Mouse (Mus musculus): Measurements from ENCODE around the gene Kbtbd7.
"Not testable (repeated sequence)": the region's sequence is repeated elsewhere in the genome, so short reads cannot be mapped to it uniquely, and the experiment has no call there.

Kbtbd7 gene

DNA sequence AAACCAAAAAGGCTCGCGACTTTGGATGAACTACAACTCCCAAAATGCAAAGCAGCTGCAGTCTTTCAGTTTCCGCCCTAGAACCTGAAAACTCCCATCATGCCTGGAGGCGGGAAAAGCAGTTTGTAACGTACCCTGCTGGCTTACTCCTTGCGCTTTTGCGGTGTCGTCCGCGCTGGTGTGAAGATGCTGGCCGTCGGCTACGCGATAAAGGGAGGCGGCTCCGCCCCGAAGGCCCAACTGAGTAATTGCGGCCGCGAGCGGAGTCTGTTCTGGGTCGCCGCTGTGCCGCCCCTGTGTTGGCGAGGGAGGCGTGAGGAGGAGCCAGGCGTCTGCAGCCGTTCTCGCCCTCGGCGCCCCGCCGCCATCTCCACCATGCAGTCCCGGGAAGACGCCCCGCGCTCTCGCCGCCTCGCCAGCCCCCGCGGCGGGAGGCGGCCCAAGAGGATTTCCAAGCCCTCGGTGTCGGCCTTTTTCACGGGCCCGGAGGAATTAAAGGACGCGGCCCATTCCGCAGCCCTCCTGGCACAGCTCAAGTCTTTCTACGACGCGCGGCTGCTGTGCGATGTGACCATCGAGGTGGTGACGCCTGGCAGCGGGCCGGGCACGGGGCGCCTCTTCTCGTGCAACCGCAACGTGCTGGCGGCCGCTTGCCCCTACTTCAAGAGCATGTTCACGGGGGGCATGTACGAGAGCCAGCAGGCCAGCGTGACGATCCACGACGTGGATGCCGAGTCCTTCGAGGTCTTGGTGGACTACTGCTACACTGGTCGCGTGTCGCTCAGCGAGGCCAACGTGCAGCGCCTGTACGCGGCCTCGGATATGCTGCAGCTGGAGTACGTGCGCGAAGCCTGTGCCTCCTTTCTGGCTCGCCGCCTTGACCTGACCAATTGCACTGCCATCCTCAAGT is 25.6 kb downstream of the Kbtbd7 start, which contains the start of gene Kbtbd6:
Kbtbd6 (plus strand) TSS at position 155 of the 910 bp plus-strand sequence.
- peak; percentile 77 for DNase-seq (ENCODE audit: low read depth)

DNA sequence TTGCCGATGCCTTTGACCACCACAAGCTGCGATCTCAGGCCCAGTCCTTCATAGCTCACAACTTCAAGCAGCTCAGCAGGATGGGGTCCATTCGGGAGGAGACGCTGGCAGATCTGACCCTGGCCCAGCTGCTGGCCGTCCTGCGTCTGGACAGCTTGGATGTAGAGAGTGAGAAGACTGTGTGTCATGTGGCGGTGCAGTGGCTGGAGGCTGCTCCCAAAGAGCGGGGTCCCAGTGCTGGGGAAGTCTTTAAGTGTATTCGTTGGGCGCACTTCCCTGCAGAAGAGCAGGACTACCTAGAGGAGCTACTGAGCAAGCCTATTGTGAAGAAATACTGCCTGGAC is 26.3 kb downstream of the Kbtbd7 start:
- DNase-seq (ENCODE audit: low read depth) = not testable (repeated sequence)

DNA sequence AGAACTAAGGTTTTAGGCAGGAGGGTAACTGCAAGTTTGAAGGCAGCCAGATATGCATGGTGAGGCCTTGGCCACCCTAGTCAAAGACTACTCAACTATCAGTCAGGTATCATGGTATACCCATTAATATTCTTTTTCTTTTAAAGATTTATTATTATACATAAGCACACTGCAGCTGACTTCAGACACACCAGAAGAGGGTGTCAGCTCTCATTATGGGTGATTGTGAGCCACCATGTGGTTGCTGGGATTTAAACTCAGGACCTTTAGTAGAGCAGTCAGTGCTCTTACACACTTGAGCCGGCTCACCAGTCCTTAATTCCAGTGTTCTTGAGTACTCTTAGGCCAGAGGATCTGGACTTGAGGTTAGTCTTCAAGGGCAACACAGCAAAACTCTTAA is 34.1 kb downstream of the Kbtbd7 start:
- DNase-seq (ENCODE audit: low read depth) = no peak

DNA sequence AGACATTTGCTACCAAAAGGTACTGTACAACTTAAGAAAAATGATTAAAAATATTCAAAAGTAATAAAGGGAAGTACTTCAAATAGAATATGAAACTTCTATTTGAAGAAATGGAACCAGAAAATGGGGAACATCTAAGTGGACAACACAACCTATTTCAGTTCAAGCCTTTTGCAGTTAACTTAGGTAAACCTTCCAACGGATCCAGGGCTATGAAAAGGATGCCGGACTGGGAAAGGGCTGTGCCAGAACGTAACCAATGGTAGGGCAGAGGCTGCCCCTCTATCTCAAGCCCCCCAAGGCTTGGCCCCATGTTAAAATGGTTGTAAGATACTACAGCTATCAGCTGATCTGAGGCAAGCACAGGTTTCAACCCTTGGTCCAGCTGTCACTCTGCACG is 34.7 kb downstream of the Kbtbd7 start:
- DNase-seq (ENCODE audit: low read depth) = no peak

DNA sequence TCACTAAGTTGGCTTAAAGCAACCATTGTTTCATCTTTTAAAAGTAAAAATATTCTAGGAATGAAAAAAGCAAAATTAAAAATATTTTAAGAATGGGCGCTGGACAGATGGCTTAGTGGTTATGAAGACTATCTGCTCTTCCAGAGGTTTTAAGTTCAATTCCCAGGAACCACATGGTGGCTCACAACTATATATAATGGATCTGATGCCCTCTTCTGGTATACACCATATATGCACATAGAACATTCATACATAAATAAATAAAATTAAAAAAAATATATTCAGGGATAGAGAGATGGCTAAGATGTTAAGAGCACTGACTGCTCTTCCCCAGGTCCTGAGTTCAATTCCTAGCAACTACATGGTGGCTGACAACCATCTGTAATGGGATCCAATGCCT is 39.3 kb downstream of the Kbtbd7 start:
- no peak for DNase-seq (ENCODE audit: low read depth)

DNA sequence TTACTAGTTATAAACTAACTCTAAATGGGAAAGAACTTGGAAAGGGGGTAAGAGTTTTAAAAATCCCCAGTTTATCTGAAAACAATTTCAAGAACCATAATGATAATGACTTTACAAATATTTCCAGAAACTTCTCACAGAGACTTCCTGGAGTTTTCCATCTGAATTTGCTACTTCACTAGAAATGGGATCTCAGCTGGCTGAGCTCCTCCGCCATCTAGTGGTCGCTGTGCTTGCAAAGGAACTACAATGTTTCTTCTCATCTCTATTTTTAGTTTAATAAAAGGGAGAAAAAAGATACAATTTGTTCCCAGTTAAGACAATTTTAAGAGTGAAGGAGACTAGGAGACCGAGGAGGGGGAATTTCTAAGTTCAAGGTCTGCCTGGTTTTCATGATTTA is 41.3 kb downstream of the Kbtbd7 start:
- DNase-seq (ENCODE audit: low read depth) = no peak

DNA sequence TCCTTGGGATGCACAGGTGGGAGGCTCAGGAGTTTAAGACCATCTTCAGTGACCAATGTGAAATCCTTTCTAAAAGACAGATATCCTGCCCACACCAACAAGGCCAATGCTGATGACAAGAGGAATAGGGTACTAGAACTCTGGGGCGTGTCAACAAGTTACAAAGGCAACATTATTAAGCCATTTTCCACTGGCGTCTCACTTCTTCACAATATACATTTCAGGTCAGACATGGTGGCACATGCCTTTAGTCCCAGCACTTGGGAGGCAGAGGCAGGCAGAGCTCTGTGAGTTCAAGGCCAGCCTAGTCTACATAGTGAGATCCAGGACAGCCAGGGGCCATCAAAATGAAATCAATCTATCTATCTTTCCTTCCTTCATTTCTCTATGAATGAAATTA is 47.1 kb downstream of the Kbtbd7 start:
- no peak for DNase-seq (ENCODE audit: low read depth)

Data from fibroblast of lung, adult 2 months (primary cell).